Mouse (Mus musculus) 3T3-L1 (cell line): ENCODE data around the gene Krt75.
"Not testable (repeated sequence)": the region's sequence is repeated elsewhere in the genome, so short reads cannot be mapped to it uniquely, and the experiment has no call there.

Experiments
- DNase-seq: peaks from one replicate; pipeline ENCODE4 v3.0.0-alpha.2; 2015; ENCODE audit warnings: low read depth, low spot score

Krt75 gene

DNA sequence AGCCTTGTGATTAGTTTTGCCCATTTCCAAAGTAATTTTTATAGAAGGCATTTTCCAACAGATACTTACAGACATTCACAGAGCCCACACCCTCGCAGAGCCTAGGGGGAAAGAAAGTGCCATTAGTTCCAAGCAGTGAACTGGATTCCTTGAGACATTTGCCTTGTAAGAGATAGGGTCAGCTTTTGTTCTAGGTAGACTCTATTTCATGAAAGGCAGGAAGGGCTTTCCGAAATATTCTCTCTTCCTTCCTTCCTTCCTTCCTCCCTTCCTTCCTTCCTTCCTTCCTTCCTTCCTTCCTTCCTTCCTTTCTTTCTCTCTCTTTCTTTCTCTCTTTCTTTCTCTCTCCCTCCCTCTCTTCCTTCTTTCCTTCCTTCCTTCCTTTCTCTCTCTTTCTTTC is 56.5 kb downstream of the Krt75 start, which contains the start of gene Gm49425:
Gene Gm49425 (minus strand): TSS at position 101 of the 400 bp plus-strand sequence.
- DNase-seq = not testable (repeated sequence)
